Mouse (Mus musculus) layer of hippocampus, adult 8-10 months (tissue): ENCODE data around the gene Vdr. TPM values are rescaled to one million over a fixed set of nuclear protein-coding genes. Genes with fewer than 3 reads are reported as not detected.

ENCODE experiments used
- DNase-seq, 2 experiments: peaks; one replicate each; pipeline ENCODE4 v3.0.0; 2022; ENCODE audit warnings: low spot score in 2 of 2
- total RNA-seq, 4 experiments: library from RNA; stranded (reverse); gene quantifications; 2 replicates each; pipeline ENCODE4 v1.2.4; 2022

The Vdr gene
- total RNA-seq, result under 1 TPM; 0.23 to 0.64 (median 0.50) TPM

DNA sequence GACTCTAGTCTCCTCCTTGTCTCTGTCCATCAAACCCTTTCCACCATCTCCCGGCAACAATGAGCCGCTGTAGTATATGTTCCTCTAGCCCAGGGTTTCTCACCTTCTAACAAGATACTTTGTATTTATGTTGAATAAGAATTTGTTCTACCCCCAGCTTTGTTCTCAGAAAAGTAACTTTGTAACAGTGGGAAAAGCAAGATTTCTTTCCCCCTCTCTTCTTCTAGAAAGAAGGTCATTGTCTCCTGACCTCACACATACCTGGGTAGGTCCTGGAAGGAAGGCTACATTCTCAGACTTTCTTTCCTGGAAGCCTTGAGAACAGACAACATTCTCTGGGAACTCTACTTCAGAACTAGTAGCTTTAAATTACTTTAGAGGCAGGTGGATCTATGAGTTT is at the start of gene Vdr:
Gene Vdr, minus strand, starts transcription at position 101 of the 400 bp plus-strand sequence.
- no peak for DNase-seq

DNA sequence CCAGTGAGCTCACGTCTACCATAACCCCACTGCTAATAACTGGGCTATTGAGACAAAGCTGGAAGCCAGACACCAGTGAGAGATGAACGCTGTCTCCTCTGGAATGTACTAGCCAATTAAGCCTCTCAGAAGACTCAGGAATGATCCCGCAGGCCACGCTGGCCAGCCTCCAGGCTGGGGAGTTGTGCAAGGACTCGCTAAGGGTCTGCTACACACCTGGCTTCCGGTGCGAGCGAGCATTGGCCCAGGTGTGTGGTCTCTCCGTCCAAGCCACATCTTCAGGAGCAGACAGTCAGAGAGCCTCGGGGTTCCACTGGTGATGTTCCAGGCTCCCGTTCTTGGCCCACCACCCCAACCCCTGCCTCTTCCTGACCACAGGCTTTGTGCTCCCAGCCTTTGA is 46.0 kb upstream of the Vdr start:
- DNase-seq, result no peak

DNA sequence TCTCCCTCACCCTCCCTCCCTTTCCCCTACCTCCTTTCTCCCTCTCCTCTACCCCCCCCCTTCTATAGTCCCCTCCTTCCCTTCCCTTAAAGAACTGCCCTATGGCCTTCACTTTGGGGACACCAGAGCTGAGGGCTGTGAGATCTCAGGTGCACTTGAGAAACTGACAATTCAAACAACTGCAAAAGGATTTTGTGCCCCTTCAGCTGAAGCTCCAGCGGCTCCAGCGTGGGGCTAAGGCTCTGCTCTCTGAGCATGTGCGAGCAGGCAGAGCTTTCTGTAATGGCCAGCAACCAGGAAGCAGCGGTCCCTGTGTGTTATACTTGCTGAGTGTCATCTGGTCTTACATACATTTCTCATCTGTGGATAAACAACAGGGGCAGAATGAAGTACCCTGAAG is 45.3 kb upstream of the Vdr start:
- DNase-seq, result no peak

DNA sequence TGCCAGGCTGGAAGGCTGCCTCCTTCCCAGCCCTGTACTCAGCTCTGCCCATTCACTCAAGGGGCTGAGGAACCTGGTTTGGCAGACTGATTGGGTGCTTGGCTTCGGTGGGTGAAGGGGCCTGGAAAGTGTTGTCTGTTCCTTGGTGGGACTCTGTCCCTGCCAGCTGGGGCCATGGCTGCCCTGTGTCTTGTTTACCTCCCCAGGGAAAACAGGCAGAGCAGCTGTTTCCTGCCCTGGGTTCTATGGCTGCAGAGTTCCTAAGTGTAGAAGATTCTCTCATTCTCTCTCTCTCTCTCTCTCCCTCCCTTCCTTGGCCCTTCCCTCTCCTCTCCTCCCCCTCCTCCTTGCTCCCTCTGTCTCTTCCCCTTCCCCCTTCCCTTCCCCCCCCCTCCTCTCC is 44.9 kb upstream of the Vdr start:
- no peak for DNase-seq

DNA sequence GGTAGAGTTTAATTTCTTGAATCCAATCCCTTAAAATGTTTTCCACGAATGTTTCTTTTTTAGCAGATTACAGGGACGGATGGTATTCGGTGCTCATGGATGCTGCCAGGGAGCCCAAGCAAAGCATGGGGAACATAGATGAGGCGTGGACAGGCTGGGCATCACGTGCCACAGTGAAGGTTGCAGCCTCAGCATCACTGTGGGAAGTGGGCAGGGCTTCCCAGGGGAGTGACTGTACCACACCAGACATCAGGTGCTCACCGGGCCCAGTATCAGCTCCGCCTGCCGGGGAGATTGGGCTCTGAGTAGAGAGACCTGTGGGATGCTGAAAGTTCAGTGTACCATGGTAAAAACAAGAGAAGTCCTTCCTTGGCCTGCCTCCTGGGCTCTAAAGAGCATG is 44.2 kb upstream of the Vdr start:
- DNase-seq, result no peak

DNA sequence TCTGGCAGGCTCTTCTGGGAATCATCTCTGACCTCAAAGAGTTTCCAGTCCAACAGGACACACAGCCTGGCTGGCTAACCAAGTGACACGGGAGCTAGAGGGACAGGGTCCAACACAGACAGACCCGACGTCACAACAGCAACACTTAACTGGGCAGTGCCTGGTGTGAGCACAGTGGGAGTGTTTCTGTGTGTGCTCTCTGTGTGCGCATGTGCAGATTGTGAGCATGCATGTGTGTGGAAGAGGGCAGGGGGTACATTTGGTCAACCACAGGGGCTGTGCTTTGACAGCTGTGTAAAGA is 42.4 kb upstream of the Vdr start:
- no peak for DNase-seq

DNA sequence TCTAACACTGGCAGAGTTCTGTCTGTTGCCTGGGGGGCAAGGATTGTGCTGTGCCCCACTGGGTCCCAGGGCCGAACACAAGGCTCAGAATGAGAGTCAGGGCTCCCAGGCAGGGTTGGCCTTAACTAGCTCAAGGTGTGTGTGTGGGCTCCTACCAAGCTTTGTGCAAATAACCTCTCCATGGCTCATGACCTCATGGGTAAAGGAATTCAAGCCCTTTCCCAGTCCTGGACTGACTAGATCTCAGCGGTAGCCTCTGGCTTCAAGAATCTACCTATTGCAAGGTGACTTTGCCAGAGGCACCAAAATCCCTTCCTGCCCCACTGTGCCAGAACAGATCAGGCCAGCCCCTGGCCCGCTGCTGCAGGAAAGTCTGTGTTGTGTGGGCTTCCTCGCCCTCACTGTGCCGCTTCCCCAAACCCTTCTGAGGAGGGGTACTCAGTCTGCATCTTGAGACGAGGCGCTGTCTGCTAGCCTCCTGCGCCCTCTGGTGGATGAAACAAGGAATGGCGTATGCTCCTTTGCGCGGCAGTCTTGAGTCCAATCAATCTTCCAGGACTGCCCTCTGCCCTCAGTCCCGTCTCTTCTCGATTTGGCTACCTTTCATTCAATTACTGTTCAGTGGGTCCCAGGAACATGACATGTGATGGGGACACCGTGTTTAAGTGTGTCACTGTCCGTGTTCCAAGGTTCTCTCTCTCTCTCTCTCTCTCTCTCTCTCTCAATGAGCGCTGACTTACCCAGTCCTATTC is 41.9 kb upstream of the Vdr start:
- DNase-seq, result peak in 1 of 2 experiments; percentile 59

DNA sequence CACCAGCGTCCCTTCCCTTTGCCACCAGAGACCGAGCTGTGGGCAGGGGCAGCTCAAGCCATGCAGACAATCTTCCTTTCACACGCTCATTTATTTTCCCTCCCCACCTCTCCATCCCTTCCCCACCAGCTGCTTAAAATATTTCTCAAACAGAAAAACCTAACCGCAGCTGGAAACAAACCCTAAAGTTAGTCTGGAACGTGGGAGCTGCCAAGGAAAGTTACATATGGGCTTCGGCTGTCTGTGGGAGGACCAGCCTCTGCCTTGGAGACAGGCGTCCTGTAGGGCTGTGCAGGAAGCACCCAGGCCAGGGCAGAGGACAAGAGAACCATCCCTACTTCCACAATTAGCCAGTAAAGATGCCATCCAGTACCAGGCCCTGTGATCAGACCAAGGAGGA is 39.8 kb upstream of the Vdr start:
- DNase-seq, result no peak

DNA sequence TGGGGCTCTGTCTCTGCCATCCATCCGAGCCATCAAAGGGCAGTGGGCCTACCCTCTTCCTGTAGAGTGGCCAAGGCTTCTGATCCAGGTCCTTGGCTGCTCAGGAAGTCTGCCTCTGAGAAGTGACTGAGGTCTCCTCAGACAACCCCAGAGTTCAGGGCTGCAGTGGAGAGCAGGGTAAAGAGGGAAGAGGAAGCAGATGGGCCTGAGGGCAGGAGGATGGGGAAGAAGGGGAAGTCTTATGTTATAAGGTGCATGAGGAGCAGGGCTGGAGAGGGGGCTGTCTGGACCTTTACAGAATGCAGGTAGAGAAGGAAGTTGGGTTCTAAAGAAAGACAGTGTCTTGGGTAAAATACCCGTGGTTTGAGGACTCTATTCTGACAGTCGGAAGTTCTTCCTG is 39.3 kb upstream of the Vdr start:
- no peak for DNase-seq

DNA sequence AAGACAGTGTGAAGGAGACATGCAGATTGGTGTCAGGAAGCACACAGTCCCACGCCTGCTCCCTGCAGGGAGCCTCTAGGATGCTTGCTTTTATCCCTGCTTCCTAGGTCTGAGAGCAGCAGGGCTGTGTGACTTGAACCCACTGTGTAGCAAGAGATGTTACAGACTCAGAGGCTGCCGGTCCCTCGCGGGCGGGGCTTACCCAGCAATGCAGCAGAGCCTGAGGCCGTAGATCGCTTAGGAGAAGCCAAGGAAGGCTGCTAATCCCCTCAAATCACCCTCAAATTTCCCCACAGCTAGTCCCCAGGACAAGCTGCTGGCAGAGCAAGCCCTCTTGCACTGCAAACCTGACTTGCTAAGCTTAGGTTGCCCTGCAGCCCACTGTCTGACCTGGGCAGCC is 38.3 kb upstream of the Vdr start:
- DNase-seq, result no peak

DNA sequence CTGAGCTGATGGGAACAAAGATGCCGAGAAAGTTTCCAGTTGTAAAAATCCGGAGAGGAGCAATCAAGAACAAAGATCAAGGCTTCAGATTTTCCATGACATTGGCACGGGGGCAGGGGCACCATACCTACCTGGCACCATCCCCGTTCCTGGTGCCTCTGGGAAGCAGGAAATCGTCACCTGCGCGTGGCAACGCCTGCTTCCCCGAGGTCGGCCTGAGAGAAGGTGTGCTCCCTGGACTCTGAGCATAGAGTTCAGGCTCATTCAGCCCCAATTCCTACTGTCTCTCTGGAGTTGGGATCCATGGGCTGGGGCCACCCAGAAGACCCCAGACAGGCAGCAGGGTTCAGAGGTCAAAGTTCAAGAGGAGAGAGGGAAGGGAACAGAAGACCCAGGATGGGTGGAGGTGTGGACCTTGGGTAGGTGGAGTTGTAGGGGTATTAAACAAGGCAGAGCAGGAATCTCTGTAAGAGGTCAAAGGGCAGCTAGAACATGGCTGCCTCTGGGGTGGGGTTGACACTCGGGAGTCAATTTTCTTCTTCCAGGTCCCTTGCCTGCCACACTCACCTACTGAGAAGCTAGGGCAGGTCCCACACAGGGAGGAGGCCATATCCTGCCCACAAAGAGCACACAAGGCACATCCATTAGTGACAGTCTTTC is 35.4 kb upstream of the Vdr start:
- no peak for DNase-seq

DNA sequence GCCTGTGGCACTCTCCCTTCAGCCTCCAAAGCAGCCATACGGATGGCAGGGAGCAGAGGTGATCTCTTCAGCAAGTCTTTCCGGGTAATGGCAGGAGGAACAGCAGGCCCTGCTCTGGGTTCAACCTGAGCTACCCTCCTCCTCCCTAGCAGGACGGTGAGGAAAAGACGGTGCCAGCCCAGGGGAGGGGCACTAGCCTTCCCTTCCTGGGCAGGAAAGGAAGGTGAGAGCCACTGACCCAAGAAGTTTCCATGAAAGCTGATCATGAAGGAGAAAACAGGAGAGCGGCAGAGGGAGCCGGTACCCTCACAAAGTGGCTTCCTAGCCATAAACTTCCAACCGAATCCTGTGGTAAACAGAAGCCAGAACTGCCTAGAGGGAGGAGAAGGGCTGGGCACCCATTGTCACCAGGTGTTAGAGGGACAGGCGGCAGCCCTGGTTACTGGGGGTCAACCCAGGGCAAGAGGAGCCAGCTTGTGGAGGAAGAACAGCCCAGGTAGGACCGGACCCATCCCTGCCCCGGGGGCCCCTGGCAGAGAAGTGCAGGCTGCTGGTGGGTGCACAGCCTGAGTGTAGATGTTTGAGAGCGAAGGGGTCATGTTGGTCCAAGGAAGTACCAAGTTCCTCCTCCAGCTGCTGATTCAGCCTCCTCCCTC is 34.6 kb upstream of the Vdr start:
- DNase-seq, result no peak

DNA sequence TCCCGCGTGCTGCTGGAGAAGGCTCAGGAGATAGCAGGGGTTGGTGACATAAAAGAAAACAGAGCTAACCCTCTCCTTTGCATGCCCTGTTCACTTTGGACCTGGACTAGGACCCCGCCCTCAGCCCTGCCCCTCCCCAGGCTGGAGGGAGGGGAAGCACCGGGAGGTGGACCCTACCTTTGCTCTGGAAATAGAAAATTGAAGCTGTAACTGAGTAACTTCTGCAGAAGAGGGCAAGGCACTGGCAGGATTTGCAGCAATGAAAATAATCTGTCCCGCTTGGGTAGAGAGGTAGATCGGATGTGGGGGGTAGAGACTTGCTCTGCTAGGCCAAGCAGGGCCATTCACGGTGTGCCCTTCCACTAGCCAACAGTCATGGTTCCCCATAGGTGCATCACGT is 32.9 kb upstream of the Vdr start:
- no peak for DNase-seq

DNA sequence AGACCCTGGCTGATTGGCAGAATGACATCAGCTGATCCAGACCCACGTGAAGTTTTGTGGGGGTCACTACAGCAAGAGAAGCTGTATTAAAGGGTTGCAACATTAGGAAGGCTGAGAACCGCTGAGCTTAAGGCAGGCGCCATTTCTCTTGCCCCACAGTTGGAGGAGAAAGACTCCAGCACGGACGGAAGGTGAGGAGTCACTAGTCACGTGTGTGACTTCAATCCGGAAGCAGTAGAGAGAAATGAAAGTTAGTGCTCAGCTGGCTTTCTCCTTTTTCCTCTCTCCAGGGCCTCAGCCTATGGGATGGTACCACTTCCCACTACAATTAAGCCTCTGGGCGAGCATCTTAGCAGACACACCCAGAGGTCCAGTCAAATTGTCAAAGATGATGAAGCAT is 32.1 kb upstream of the Vdr start:
- DNase-seq, result no peak

DNA sequence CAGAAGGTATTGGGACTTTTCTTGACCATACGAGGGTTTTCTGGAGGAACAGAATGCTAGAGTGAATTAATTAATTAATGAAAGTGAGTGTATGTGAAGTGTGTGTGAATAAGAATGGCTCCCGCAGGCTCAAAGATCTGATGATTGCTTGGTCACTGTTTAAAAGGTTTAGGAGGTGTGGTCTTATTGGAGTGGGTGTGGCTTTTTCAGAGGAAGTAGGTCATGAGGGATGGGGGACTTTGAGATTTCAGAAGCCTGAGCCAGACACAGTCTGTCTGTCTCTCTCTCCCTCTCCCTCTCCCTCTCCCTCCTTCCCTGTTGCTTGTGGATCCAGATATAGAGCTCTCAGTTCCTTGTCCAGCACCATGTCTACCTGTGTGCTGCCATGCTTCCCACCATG is 30.9 kb upstream of the Vdr start:
- DNase-seq, result no peak

DNA sequence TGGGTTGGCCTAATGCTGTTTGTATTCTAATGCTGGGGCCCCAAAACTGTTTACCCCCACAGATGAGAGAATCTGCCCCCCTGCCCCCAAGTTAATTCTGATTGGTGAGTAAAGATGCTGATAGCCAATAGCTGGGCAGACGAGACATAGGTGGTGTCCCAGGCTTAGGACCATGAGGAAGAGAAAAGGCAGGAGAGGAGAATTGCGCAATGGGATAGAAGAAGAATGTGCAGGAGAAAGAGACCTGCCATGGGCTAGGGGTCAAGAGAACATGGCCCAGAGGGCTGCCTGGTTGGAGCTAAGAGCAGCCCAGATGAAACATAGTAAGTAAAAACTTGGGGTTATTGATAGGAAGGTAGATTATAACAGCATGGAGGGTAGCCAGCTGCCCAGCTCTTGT is 29.7 kb upstream of the Vdr start:
- DNase-seq, result no peak

DNA sequence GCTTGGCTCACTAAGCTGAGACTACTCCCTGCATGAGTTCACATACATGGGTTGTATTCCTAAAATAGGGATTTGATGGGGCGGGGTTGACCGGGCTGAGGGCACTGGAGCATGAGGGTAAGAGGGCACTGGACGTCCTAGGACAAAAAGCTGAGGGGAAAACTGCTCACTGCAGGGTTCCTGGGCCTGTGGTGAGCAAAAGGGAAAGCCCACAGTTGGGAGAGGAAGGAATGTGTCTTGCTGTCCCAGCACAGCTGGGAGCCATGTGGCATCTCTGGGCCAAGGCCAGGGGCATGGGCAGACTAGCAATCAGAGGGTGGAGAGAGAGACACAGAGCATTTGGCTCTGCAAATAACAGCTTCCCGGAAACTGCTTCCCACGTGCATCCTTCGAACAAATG is 28.1 kb upstream of the Vdr start:
- no peak for DNase-seq

DNA sequence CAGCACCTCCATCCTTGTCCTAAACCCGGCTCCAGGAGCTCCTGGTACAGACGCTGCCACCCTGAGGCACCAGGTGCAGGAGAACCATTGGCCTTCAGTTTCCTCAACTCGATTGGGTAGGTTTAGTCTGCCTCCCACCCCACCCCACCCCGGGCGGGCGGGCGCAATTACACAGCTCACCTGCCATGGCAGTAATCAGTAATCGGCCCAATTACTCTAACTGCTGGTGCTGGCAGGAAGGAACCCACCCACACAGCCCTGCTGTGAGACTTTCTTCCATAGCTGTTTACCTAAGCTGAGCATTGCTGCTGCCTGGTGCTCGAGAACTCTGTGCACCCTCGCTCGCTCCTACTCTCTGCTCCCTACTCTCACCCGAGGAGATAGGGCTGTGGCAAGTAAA is 22.0 kb upstream of the Vdr start:
- peak in 1 of 2 experiments; percentile 13 for DNase-seq

DNA sequence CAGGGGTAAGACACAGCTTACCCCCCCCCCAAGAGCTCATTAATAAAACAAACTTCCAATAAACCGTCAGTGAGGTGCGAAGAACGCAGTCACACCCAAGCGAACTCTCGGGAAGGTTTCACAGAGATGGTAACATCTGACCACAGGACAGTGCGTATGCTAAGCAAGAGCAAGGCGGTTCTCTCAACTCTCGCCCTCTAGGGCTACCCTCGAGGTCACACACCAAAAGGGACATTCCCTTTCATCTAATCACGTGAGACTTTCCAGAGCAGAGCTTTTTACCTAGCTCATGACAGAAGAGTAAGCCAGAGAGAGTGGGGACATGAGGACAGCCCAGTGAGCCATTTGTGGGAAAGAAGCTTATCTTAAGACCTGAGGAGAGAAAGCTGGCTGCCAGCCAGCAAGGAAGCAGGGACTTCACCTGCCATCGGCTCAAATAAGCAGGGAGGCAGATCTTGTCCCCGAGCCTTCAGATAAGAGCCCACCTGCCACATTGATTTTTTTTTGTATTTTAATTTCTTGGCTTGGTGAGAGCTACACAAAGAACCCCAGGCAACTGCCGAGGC is 18.9 kb upstream of the Vdr start:
- no peak for DNase-seq

DNA sequence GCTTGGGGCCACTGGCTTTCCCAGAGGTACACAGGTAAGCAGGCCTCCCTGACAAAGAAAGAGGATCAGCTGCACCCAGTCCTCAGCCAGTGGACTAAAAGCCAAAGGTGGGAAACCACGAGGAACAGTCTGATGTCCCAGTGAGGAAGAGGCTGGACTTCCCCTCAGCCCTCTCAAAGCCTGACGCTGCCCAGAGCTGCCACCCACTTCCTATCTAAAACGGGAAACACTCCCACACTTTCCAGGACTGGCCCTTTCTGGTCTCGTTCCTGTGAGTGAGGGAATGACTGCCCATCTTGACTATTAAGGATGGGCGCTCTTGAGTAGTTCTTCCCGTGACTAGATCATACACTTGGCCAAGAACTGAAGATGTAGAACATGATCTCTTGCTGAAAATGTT is 17.4 kb upstream of the Vdr start:
- no peak for DNase-seq

DNA sequence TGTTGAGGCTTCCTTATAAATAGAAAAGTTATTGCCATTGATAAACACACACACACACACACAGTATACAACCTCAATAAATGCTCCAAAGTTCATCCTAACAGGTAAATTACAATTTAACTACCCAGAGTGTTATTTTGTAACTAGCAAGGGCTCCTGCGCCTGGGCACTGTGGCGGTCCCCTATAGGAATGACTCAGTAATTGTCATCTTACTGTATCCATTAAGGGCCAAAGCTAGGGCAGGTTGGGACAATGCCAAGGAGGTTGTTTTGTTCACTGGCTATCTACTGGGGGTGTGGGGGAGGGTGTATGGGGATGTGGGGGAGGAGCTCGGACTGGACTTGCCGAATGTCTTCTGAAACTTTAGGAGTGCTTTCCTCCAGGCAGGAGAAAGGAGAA is 16.6 kb upstream of the Vdr start:
- no peak for DNase-seq

DNA sequence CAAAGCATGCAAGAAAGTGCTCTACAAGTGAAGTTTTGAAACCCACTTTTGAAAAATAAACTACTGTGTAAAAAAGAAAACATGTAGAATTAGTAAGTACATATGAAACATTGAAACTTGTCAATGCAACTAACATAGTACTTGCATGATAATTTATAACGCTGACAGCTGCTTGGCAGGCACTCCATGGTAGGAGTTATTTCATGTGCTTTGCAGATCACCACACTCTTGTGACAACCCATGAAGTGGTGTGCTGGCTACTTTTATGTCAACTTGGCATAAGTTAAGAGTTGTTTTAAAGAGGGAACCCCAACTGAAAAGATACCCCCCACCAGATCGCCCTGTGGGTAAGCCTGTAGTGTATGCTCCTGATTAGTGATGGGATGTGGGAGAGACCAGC is 12.0 kb upstream of the Vdr start:
- DNase-seq, result no peak

DNA sequence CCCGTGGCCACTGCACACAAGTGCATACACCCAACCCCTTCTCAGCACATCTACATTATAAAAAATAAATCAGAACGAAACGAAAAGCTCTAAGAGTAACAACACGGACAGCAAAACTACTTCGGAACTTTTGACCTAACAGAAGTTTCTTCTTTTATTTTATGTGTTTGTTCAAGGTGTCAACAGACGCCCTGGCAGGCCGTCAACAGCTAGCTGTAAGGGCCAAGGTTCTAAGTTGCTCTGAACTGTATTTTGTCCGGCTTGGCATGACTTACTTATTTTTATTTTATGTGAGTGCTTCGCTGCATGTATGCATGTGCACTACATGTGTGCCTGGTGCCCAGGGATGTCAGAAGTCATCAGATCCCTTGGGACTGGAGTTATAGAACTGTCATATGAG is 11.4 kb upstream of the Vdr start:
- DNase-seq, result no peak
